Mouse (Mus musculus) bone marrow macrophage, adult 2 months (primary cell): ENCODE measurements around the gene Pkd1l3.

Experiments
- CTCF ChIP-seq: IDR thresholded peaks from 2 replicates; pipeline ENCODE4 v1.5.1; 2012; ENCODE audit warnings: low read depth, mild to moderate bottlenecking, low read length, moderate library complexity
- POLR2A ChIP-seq: IDR thresholded peaks from 2 replicates; pipeline ENCODE4 v1.6.1; 2012; ENCODE audit warnings: mild to moderate bottlenecking, low read depth, low read length, borderline replicate concordance

DNA sequence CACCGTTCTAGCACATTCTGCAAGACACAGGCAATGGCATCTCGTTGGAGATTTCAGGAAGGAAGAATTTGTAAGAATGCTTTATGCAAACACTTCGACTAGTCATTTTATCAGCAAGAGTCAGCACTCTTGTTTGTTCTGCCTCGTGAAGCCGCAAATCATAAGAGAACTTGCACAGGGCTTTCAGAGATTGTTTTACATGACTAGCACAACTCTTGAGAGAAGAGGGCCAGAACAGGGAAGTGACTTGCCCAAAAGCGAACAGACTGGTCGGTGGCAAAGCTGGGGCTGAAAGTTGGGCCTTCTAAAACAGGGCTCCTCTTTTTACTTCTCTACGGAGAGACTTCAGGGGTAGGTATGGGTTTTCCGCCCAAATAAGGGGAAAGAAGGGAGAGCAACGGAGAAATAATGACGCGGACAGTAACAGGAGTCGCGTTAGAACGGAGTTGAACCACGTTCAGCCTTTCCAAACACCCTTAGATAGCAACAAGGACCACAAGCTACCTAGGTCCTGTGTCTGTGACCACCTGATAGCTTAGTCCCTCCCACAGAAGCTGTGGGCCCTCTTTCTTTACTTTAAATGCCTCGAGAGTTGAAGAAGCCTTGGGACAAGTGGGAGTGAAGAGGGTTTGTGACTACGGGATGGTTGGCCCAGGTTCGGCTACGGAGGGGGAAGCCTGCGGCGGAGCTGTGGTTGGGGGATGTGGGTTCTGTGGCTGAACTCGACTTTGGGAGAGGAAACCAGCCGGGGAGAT, 90.4 kb downstream of the Pkd1l3 start:
- TF ChIP-seq CTCF (no peak), POLR2A (no peak)
